Mouse (Mus musculus) embryonic stem cell, embryonic (primary cell): ENCODE data around the gene Rpl10.

Experiments used
- CTCF ChIA-PET, 4 experiments: fragments of 300-600 bp in 2 of 4; fragments of 350-600 bp in 2 of 4; sonication (Branson Sonifier 250); formaldehyde crosslinking; loops; one replicate each; lab custom pipeline; 2022; ENCODE audit warnings: inconsistent platforms in 2 of 4; lab: Charles Lee
- POLR2A ChIA-PET, 4 experiments: fragments of 300-600 bp in 2 of 4; fragments of 350-600 bp in 2 of 4; sonication (Branson Sonifier 250); formaldehyde crosslinking; loops; one replicate each; lab custom pipeline; 2022; ENCODE audit warnings: antibody characterized with exemption in 4 of 4, inconsistent platforms in 1 of 4; lab: Charles Lee

The Rpl10 gene

DNA sequence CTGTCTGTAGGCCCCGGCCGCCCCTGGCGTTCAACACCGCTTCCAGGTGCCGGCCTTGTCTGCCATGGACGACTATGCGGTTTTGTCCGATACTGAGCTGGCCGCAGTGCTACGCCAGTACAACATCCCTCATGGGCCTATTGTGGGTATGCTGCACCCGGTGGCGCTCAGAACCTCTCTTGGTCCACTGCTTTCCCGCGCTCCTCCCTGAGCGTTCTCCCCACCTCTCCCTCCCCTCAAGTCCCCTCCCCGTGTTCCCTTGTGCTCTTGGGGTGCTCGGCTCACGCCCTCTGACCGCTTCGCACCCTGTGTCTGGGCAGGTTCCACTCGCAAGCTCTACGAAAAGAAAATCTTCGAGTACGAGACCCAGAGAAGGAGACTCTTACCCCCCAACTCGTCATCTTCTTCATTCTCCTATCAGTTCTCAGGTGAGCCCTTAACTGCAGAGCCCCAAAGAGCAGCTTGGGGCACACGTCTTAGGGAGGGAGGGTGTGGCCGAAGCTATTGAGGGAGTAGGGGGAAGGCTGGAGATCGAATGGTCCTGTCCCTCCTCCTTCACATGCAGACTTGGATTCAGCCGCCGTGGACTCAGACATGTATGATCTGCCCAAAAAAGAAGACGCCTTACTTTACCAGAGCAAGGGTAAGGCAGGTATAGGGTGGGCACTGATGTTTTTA is 15.6 kb upstream of the Rpl10 start:
- CTCF ChIA-PET = interaction anchor here in 2 of 4 experiments (0.5 to 1.0 kb wide), 3 partner anchors 9 to 138 kb away, joined by 3 to 6 read pairs (median 3); partner anchors contain the start of genes Fam3a (in 1 of the 2) and Ikbkg (in 1 of the 2)
- POLR2A ChIA-PET = interaction anchor here (0.8 to 10.4 kb wide), 40 partner anchors 9 to 539 kb away, joined by 3 to 273 read pairs (median 6); partner anchors contain the start of genes Rpl10 (in 4 of the 4), G6pdx (in 3 of the 4), Taz (in 3 of the 4) and Fam50a (in 2 of the 4)

DNA sequence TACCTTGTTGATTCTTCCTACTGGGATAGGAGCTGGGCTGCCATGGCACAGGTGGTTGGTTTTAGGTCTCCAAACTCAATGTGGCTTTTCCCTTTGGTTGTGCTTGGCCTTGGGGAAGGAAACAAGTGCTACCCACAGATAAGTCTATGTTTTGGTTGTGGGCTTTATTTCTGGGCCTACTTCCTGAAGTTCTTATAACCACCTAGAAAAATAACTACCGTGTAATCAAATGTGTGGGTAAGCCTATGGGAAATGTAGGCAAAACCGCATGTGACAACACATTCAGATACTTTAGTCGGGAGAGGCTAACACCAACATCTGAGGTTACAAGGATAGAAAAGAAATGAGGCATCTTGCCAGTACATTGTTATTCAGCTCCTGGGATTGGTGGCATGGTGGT is 12.9 kb upstream of the Rpl10 start:
- CTCF ChIA-PET = interaction anchor here in 2 of 4 experiments (0.5 to 2.4 kb wide), 3 partner anchors 9 to 320 kb away, joined by 3 to 10 read pairs (median 3); partner anchors contain the start of gene Flna (in 1 of the 2)
- POLR2A ChIA-PET = interaction anchor here in 3 of 4 experiments (1.0 to 10.4 kb wide), 8 partner anchors 9 to 115 kb away, joined by 3 to 273 read pairs (median 10); partner anchors contain the start of genes Rpl10 (in 3 of the 3), Gdi1 (in 1 of the 3), Slc10a3 (in 1 of the 3) and Ubl4a (in 1 of the 3)

DNA sequence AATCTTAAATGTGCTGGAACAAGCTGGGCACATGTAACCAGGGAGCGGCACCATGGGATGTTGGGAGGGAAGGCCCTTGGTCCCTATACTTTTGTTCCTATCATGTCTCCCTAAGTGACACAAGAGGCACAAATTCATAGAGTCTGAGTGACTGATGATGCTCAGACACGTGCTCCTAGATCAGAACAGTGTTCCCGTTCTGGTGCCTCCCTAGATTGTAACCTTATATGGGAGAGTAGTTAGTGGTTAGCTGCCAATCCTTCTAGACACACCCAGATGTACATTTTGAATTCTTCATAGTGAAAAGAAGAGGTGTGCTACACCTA is 913 bp upstream of the Rpl10 start:
- ChIA-PET CTCF (interaction anchor here in 2 of 4 experiments (0.9 to 3.6 kb wide), 3 partner anchors 20 to 35 kb away, joined by 6 to 19 read pairs (median 6); partner anchors contain the start of genes Flna (in 1 of the 2) and Gdi1 (in 1 of the 2)), POLR2A (interaction anchor here (0.7 to 9.1 kb wide), 96 partner anchors 10 to 1147 kb away, joined by 3 to 306 read pairs (median 10); partner anchors contain the start of genes Dnase1l1 (in 4 of the 4), Taz (in 4 of the 4), Emd (in 3 of the 4) and Fam3a (in 3 of the 4))

DNA sequence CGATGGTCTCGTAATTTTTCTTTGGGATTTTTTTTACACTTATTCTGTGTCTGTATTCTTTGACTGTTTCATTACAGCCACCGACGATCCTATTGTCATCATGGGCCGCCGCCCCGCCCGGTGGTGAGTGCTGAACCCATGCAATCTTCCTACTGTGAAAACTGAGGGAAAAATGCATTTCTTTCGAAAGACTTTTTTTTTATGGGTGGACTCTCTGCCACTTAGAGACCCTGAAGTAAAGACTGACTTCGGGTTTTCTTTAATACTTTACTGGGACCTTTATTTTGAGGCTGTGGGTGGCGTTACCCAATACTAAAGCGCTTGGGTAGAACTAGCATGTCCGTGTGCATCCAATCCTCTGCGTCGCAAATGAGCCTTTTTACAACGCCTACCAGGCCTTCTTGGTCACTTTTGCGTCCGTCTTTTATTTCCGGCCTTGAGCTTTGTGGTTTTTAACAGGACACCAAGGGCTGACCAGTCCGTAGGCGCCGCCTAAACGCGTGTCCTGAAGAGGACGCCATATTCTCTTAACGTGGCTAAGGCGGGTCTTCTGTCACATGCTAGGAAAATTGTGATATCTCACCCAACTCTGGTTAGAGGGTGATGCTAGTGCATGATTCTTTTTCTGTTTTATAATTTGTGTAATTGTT is 415 bp downstream of the Rpl10 start:
- CTCF ChIA-PET = interaction anchor here in 2 of 4 experiments (1.0 to 3.6 kb wide), 3 partner anchors 22 to 96 kb away, joined by 3 to 19 read pairs (median 6); partner anchors contain the start of gene Flna (in 1 of the 2)
- POLR2A ChIA-PET = interaction anchor here (0.6 to 9.1 kb wide), 145 partner anchors 9 to 1403 kb away, joined by 3 to 306 read pairs (median 6); partner anchors contain the start of genes Dnase1l1 (in 4 of the 4), Taz (in 4 of the 4), Atp6ap1 (in 3 of the 4) and Emd (in 3 of the 4)

DNA sequence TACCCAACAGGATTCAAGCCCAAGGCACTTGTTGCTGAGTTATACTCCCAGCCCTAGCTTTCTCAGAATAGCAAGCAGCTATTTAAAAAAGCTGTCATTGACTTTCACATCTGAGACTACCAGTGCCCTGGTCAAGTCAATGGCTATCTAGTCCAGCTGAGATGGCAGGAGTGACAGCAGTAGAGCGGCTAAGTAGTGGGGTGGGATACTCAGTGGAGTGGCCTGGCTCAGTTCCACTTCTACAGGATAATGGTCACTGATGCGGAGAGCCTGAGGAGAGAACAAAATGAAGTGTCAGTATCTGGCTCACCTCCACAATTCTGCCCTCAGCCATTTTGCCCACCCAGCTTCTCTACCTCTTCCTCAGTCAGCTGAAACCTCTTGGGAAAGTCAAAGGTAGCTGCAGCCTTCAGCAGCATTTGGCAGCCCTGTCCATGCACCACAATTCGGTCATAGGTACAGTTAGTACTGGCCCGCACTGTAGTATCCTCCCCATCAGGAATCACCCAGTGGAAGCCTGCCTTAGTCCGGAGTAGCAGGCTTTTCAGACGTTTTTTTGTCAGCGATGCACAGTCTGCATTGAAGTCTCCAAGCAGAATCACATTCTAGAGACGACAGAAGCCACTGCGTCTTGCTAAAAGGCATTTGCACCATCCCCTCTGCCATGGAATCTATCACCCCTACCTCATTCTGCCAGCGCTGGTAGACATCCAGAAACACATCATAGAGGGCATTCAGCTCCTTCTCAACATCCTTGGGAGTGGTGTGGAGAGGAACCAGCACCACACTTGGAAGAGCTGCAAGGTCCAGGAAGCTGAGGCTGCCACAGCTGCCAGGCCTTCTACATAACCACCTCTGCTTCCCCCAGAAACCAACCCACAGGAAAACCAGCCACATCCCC is 3.1 kb downstream of the Rpl10 start:
- CTCF ChIA-PET = interaction anchor here in 2 of 4 experiments (0.6 to 1.3 kb wide), 2 partner anchors 24 to 25 kb away, joined by 3 to 6 read pairs; partner anchors contain the start of gene Flna (in 2 of the 2)
- POLR2A ChIA-PET = interaction anchor here (0.7 to 9.1 kb wide), 48 partner anchors 8 to 348 kb away, joined by 3 to 306 read pairs (median 5); partner anchors contain the start of genes Atp6ap1 (in 3 of the 4), Flna (in 3 of the 4), Slc10a3 (in 3 of the 4) and Taz (in 3 of the 4)

DNA sequence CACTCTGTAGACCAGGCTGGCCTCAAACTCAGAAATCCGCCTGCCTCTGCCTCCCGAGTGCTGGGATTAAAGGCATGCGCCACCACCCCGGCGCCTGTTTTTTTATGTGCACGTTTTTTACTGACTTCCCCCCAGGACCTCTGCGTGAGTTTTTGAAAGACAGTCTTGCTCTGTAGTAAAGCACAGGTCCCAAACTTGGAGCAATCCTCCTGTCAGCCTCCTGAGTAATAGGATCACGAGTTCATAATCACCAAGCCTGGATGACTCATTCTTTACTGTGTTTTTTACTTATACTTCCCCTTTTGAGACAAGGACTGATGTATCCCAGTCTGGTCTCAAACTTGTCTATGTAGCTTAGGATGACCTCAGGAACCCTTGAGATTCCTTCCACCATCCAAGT is 7.3 kb downstream of the Rpl10 start:
- POLR2A ChIA-PET = interaction anchor here in 1 of 4 experiments (0.6 kb wide), 1 partner anchor 14 kb away, joined by 3 read pairs; no protein-coding TSS in a partner anchor
- CTCF ChIA-PET = interaction anchor here in 1 of 4 experiments (0.7 kb wide), 1 partner anchor 60 kb away, joined by 5 read pairs; no protein-coding TSS in a partner anchor

DNA sequence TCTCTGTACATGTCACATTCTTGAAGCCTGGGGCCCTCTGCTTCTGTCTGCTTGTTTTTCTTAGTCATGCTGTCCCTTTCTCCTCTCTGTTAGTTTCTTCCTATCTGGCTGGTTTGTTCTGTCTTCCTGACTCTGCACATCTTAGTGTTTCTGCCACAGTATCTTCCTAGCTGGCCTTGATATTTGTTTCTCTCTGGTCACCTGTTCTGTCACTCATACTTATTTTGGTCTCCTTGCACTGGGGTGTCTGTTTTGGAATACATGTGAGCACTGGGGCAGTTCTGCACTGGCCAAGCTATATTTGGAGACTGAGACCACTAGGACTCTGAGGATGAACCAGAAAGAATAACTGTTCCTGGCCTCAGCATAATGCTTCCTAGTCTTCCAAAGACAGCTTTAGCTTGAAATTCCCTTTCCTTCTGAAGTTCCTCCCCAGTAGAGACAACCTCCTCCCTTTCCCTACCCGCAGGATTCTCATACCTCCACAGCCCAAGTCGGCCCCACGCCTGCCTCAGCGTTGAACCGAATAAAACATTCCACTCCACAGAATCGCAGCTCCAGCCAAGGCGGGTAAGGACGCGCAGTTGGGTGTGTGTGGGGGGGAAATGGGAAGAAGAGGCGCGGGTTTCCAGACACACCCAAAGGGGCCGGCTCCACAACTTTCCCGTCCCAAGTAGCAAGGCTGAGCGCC is 10.6 kb downstream of the Rpl10 start:
- CTCF ChIA-PET = interaction anchor here (0.6 to 1.5 kb wide), 5 partner anchors 21 to 112 kb away, joined by 3 to 5 read pairs (median 4); partner anchors contain the start of genes Flna (in 1 of the 4) and Gdi1 (in 1 of the 4)
- POLR2A ChIA-PET = interaction anchor here (0.6 to 13.0 kb wide), 48 partner anchors 8 to 850 kb away, joined by 3 to 306 read pairs (median 4); partner anchors contain the start of genes Rpl10 (in 4 of the 4), Atp6ap1 (in 3 of the 4), Emd (in 3 of the 4) and Flna (in 3 of the 4)

DNA sequence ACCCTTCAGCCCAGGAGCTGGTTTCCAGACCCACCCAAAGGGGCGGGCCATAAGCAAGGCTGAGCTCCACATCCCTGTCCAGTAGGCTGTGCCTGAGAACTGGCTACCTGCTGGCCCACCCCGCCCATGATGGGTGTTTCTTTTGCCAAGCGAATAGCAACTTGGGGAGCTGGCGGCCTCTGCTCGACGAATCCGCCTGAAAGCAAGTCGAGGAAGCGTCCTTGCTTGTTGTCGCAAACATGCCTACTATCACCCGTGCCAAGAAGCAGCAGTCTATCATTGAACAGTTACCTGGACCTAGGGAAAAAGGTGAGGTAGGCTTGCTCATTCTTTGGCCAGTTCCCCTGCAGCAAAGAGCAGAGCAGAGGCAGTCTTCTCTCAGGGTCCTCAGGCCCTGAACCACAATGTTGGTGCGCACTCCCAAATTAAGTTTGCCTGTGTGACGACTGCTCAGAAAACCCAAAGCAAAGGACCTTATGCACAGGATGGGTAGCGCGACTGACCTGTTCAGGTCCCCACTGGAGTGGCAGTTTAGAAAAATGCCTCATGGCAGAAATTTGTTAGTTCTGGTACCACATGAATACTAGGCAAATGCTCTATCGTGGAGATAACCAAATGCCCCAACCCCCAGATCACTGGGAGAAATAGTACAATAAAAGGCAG is 11.3 kb downstream of the Rpl10 start, which contains the start of the genes Taz and Dnase1l1:
TSS of gene Taz (plus strand) at position 181 of the 663 bp plus-strand sequence.
TSS of gene Dnase1l1 (minus strand) at position 606 of the 663 bp plus-strand sequence.
- POLR2A ChIA-PET = interaction anchor here (0.6 to 13.0 kb wide), 47 partner anchors 8 to 849 kb away, joined by 3 to 306 read pairs (median 5); partner anchors contain the start of genes Rpl10 (in 4 of the 4), Atp6ap1 (in 3 of the 4), Emd (in 3 of the 4) and Flna (in 3 of the 4)
- CTCF ChIA-PET = interaction anchor here (0.6 to 1.5 kb wide), 5 partner anchors 22 to 111 kb away, joined by 3 to 5 read pairs (median 4); partner anchors contain the start of genes Flna (in 1 of the 4) and Gdi1 (in 1 of the 4)

DNA sequence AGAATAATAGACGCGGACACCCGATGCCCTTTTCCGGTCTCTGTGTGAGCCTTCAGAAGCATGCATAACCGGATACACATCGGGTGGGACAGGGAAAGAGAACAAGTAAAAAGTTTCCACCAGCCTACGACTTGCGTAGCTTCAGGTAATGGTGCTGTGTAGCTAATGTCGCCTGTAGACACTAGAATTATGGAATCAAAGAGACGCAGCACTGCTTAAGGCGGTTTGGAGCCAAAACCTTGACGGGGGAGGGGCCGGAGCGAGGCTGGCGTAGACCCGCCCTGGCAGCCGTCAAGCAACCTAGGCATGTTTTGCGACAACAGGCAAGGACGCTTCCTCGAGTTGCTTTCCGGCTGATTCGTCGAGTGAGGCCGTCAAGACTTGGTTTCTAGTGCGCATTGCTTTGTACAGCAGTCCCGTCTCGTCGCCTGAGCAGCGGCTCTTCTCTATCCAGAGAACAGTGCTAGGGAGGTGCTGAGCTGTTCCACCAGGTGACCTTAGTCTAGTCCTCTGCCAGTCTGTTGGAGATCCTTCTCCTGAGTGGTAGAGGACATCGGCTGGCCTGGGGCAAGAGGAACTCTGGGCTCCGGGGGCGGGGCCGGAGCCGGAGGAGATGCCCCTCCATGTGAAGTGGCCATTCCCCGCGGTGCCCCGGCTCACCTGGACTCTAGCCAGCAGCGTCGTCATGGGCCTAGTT is 11.9 kb downstream of the Rpl10 start:
- CTCF ChIA-PET = no interaction called here
- POLR2A ChIA-PET = interaction anchor here (0.5 to 13.0 kb wide), 24 partner anchors 8 to 813 kb away, joined by 3 to 306 read pairs (median 6); partner anchors contain the start of genes Rpl10 (in 4 of the 4), Emd (in 2 of the 4), Fam50a (in 2 of the 4) and Atp6ap1 (in 1 of the 4)

DNA sequence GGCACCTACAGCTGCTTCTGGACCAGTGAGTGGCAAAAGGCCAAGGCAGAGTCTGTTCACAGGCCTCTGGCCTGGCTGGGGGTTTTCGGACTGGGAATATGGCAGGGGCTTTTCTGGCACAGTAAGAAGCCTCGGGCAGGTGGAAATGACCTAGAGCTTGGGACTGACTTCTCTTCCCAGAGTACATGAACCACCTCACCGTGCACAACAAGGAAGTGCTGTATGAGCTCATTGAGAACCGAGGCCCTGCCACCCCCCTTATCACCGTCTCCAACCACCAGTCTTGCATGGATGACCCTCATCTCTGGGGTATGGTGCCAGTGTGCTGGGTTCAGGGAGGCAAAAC is 12.5 kb downstream of the Rpl10 start:
- ChIA-PET CTCF (interaction anchor here in 1 of 4 experiments (0.6 kb wide), 1 partner anchor 23 kb away, joined by 3 read pairs; no protein-coding TSS in a partner anchor), POLR2A (interaction anchor here in 3 of 4 experiments (0.5 to 13.0 kb wide), 14 partner anchors 12 to 813 kb away, joined by 3 to 306 read pairs (median 12); partner anchors contain the start of genes Rpl10 (in 3 of the 3), Emd (in 2 of the 3), Dkc1 (in 1 of the 3) and Fam50a (in 1 of the 3))

DNA sequence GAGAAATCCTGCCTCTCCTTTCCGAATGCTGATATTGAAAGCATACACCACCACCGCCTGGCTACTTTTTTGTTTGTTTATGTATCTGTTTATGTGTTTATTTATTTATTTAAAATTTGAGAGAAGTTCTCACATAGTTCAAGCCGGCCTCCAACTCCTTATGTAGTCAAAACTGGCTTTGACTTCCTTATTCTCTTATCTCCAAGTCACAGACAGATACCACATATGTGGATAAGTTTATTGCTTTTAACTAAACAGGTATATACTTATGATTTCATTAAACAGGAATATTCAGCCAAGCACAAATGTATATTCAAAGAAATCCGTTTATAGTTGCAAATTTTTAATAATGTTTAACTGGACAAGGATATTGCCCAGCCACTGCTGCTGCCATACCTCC is 22.8 kb downstream of the Rpl10 start:
- POLR2A ChIA-PET = interaction anchor here in 2 of 4 experiments (0.8 to 1.6 kb wide), 3 partner anchors 20 to 23 kb away, joined by 3 to 4 read pairs (median 3); partner anchors contain the start of gene Rpl10 (in 1 of the 2)
- CTCF ChIA-PET = interaction anchor here in 1 of 4 experiments (0.6 kb wide), 1 partner anchor 56 kb away, joined by 3 read pairs; no protein-coding TSS in a partner anchor

DNA sequence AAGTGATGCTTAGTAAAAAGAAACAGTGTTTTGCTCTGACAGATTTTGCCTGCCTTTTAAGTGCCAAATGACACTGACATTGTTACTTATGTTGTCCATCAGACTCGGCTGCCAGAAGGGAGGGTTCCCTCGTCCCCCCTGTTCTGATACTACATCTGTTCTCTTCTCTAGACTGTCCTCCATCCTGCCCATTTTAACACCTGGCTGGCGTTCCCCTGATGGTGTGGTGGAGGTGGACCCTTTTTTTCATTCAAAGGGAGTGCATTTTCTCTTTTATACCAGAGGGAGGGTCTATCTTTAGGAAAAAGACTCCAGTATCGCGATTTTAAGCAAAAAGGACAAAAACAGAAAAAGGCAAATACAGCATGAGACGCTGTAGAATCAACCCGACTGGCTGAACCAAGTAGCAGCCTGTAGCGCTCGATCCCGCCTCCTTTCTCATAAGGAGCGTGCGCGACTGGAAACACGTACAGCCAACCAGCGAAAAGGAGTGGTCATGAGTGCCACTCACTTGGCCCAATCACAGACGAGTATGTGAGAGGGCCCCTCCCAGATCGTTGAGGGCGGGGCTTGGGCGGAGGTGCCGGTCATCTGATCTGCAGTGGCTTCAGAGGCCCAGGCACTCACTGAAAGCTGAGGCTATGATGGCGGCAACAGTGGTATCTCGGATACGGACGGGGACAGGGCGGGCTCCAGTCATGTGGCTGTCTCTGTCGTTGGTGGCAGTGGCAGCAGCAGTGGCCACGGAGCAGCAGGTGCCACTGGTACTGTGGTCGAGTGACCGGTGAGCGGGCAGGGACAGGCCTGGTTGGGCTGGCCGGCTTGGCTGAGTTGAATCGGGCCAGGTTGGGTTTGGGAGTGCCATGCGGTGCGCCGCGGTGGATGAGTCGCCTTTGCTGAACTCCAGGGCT is 26.2 kb downstream of the Rpl10 start, which contains the start of gene Atp6ap1:
TSS of gene Atp6ap1 (plus strand) at position 560 of the 911 bp plus-strand sequence.
- CTCF ChIA-PET = interaction anchor here in 1 of 4 experiments (0.6 kb wide), 1 partner anchor 47 kb away, joined by 4 read pairs; no protein-coding TSS in a partner anchor

DNA sequence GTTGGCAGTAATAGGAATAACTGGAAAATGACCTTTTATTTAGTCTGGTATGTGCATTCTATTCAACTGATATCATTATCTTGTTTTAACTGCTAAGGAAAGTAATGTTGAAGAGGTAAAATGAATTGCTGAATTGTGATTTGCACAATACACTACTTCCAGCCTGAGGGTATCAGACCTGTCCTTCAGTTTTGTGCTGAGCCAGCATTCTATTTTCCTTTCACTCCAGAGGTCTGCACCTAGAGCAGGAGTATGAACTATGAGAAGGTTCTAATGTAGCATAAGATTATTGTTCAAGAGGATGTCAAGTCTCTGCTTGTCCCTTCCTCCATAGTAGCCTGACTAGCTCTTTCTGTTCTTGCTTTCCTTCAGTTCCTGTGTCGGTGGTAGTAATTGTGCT is 27.7 kb downstream of the Rpl10 start:
- ChIA-PET CTCF (no interaction called here), POLR2A (interaction anchor here in 2 of 4 experiments (0.6 to 4.0 kb wide), 16 partner anchors 9 to 75 kb away, joined by 3 to 38 read pairs (median 6); partner anchors contain the start of genes Fam50a (in 2 of the 2), Rpl10 (in 2 of the 2), Slc10a3 (in 2 of the 2) and Taz (in 2 of the 2))

More for the DNA sequence above, 26.2 kb downstream of the Rpl10 start, which contains the start of gene Atp6ap1:
- POLR2A ChIA-PET = interaction anchor here in 3 of 4 experiments (0.7 to 3.4 kb wide), 28 partner anchors 8 to 375 kb away, joined by 3 to 38 read pairs (median 4); partner anchors contain the start of genes Rpl10 (in 3 of the 3), Taz (in 3 of the 3), Fam50a (in 2 of the 3) and Arhgap4 (in 1 of the 3)
